Mouse (Mus musculus): ENCODE measurements around the gene Olfr1391. TPM values are rescaled to one million over a fixed set of nuclear protein-coding genes. Genes with fewer than 3 reads are reported as not detected.
"Not testable (repeated sequence)": the region's sequence is repeated elsewhere in the genome, so short reads cannot be mapped to it uniquely, and the experiment has no call there.

Olfr1391 gene
- not detected for total RNA-seq (2021)
- long read RNA-seq, experiment 1, result 0 reads
- long read RNA-seq, experiment 2, result 0 reads

DNA sequence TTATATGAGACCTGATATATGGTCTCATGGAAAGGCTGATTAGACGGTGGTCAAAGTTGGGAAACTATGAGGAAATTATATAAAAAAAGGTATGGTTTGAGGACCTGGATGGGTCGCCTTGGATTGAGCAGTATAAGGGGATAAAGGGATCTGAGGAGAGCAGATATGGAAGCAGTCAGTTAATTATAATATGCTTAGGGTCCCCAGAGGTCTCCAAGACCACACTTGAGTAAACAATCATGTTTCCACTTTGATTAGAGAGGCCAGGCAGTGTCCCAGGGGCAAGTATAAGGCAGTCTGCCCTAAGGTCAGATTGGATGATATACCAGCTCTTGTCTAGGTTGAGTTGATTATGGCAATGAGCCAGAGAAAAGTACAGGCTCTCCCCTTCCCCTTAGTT, at the start of gene Olfr1391:
Gene Olfr1391 (plus strand): TSS at position 301 of the 400 bp plus-strand sequence.
- DNase-seq (ENCODE audit: low spot score in 2 of 2), result no peak

GRCm38 (mm10) chr11:49273834-49274519, 48.6 kb upstream of the Olfr1391 start:
- no peak for DNase-seq (ENCODE audit: low spot score in 2 of 2)
- intact Hi-C loops (cut with DNase I), result loop anchor here (5.0 to 10.0 kb wide), 3 partner anchors 162 to 412 kb away; partner anchors contain the start of gene Olfr1396

More for the DNA sequence above, at the start of gene Olfr1391:
- intact Hi-C loops (cut with DNase I), result no loop called here

DNA sequence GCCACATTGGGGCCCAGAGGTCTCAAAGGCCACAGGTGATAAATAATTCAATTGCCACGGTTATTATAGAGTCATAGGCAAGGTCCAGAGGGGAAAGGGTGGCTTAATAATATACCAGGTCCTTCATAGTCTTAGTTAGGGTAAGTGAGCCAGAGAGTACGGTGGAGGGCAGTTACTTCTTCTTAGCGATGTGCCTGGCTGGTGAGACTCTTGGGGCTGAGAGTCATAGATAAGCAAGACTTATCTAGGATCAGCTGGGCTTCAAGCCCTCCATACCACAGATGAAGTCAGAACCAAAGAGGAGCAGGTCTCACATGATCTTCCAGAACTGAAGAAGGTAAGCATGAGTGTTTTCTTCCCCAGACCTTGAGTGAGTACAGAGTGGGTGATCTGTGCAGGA, 44.3 kb upstream of the Olfr1391 start, which contains the start of gene Olfr1393:
Gene Olfr1393 (plus strand): TSS at position 83 of the 400 bp plus-strand sequence.
- intact Hi-C loops (cut with DNase I), result loop anchor here (10.0 kb wide), 1 partner anchor 257 kb away; no protein-coding TSS in a partner anchor
- DNase-seq (ENCODE audit: low spot score in 2 of 2), result no peak

DNA sequence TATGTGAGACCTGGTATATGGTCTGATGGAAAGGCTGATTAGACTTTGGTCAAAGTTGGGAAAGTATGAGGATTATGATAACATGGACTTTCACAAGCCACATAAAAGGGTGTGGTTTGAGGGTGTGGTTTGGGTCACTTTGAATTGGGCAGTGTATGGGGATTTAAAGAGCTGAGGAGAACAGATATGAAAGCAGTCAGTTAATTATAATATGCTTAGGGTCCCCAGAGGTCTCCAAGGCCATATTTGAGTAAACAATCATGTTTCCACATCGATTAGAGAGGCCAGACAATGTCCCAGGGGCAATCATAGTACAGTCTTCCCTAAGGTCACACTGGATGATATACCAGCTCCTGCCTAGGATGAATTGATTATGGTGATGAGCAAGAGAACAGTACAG, 37.6 kb upstream of the Olfr1391 start, which contains the start of gene Olfr1392:
Gene Olfr1392 (plus strand): TSS at position 301 of the 400 bp plus-strand sequence.
- intact Hi-C loops (cut with DNase I); DNase-seq (ENCODE audit: low spot score in 2 of 2): not testable (repeated sequence)

DNA sequence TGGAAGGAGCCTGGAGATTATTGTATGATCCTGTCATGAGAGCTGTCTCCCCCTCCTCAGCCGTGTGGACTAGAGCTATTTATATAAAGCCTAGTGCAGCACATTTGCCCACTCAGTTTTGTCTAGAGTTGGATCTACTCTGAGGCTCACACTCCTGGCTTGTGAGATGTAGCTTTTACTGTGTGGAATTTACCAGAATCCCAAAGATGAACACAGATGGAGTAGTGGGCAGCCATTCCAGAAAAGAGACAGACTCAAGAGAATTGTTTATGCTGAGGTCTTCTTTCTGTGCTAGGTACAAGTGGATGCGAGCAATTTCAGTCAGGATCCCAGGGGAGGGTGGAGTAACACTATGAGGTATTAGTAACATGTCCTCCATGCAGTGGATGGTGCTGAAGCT, 35.3 kb upstream of the Olfr1391 start:
- intact Hi-C loops (cut with DNase I), result no loop called here

DNA sequence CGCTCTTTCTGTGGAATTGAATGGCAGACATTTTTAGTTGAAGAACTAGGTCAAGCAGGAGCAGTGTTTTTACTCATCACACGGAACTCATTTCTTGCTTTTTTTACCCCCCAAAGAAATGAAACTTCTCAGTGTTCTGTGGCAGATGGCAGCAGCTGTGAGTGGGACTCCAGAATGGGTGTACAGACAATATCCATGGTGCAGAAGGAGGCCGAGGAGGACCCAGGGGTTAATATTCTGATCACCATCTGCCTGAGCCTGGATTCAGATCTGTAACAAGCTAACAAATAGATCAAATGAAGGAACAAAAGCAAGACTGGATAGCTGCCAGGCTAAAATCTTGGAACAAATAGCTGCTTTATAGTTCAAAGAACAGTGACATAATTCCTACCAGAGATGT, 29.8 kb upstream of the Olfr1391 start:
- intact Hi-C loops (cut with DNase I), result no loop called here
- DNase-seq (ENCODE audit: low spot score in 2 of 2), result peak; percentile 42 to 53

More for the DNA sequence above, 35.3 kb upstream of the Olfr1391 start:
- peak; percentile 32 to 76 for DNase-seq (ENCODE audit: low spot score in 2 of 2)

DNA sequence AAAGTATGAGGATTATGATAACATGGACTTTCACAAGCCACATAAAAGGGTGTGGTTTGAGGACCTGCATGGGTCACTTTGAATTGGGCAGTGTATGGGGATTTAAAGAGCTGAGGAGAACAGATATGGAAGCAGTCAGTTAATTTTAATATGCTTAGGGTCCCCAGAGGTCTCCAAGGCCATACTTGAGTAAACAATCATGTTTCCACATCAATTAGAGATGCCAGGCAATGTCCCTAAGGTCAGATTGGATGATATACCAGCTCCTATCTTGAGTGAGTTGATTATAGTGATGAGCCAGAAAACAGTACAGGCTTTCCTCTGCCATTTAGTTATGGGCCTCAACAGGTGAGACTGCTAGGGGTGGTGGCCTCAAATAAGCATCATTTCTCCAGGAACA, 18.1 kb upstream of the Olfr1391 start, which contains the start of gene Olfr10:
Gene Olfr10 (plus strand): TSS at position 301 of the 400 bp plus-strand sequence.
- DNase-seq (ENCODE audit: low spot score in 2 of 2), result no peak
- intact Hi-C loops (cut with DNase I), result no loop called here

GRCm38 (mm10) chr11:49308547-49308946, 14.0 kb upstream of the Olfr1391 start:
- intact Hi-C loops (cut with DNase I); DNase-seq (ENCODE audit: low spot score in 2 of 2): not testable (repeated sequence)

DNA sequence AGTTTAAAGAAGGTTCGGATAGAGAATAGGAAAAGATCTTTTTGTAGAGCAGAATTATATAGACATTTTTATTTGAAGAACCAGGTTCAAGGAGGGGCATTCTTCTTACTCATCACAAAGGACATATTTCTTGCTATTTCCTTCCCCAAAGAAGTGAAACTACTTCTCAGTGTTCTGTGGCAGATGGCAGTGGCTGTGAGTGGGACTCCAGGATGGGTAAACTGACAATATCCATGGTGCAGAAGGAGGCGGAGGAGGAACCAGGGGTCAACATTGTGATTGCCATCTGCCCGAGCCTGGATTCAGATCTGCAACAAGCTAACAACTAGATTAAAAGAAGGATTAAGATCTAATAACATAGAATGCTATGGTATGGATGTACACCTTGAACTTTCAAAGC, 4.2 kb downstream of the Olfr1391 start:
- DNase-seq (ENCODE audit: low spot score in 2 of 2), result peak in 1 of 2 experiments; percentile 11
- intact Hi-C loops (cut with DNase I), result no loop called here

DNA sequence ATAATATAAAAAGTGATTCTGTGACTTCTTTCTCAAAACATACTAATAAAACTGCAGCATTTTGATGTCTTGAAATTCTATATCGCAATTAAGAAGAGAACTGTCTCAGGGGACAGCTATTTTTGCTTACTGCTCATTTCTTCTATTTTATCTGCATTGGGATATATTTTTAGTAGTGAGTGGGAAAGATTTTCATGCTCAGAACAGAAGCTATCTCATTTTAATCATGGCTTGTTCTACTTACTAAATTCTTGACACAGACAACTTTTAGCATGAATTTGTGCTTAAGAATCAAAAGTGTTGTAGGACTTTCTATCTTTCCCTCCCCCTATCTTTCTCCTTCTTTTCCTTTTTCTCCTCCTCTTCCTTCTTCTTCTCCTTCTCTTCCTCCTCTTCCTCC, 7.1 kb downstream of the Olfr1391 start:
- peak in 1 of 2 experiments; percentile 43 for DNase-seq (ENCODE audit: low spot score in 2 of 2)
- intact Hi-C loops (cut with DNase I), result loop anchor here (10.0 kb wide), 1 partner anchor 55 kb away; no protein-coding TSS in a partner anchor

DNA sequence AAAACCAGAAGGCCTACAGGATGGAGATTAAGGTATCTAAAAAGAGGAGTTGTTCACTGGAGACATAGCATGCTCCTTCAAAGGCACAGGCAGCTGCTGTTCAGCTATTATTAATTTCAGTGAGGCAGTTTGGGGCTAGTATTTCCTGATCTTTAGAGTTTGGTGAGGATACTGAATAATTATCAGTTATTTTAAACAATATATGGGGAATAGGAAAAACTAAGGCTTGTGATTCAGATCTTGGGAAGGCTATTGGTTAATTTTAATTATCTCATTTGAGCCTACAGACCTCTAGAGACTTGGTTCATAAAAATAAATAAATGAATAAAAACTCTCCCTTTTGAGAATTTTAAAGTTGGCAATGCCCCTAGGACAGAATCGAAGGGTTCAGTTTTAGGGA, 12.3 kb downstream of the Olfr1391 start, which contains the start of gene Olfr1390:
Gene Olfr1390 (plus strand): TSS at position 301 of the 400 bp plus-strand sequence.
- no peak for DNase-seq (ENCODE audit: low spot score in 2 of 2)
- intact Hi-C loops (cut with DNase I), result loop anchor here (10.0 kb wide), 1 partner anchor 50 kb away; no protein-coding TSS in a partner anchor

DNA sequence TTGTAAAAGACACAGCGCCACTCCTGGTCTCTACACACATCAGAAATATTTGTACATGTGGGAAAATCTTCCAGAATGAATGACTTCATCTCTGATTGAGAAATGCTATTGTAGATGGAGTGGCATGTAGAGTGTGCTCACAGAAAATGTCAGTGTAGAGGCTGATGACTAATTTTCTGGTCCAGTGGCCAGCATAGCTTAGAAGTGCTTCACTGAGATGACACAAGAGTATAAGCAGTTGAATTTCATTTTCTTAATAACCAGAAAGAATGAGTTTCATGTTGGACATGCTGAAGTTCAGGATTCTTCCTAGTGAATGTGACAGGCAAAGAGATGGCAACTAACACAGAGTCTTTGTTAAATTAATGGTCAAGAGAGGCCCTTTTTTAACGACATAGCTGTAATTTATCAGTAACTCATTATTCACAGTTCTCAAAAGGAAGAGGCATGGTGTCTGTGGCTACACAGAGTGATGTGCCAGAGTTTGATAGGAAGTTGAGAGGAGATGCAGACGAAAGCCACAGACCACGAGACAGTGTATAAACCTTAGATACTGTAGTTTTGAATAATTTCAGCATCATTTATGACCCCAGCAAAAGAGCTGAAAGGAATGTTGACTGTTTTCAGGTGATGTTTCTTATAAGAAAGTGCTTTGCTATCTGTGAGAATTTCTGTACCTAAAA, 14.7 kb downstream of the Olfr1391 start:
- DNase-seq (ENCODE audit: low spot score in 2 of 2), result no peak
- intact Hi-C loops (cut with DNase I), result loop anchor here (10.0 kb wide), 1 partner anchor 48 kb away; no protein-coding TSS in a partner anchor

Other genes starting within 250 kb of the Olfr1391 start
- under 1 TPM; 0.57 to 0.62 TPM for gene Ifi47, start 246.2 kb upstream of the Olfr1391 start, total RNA-seq (2021)
- gene Olfr1396, start 207.9 kb upstream of the Olfr1391 start, total RNA-seq (2021), result not detected
- not detected for gene Olfr1395, start 180.5 kb upstream of the Olfr1391 start, total RNA-seq (2021)
- not detected for gene Olfr1394, start 168.4 kb upstream of the Olfr1391 start, total RNA-seq (2021)
- under 1 TPM; 0.17 to 0.22 TPM for gene Btnl9, start 135.6 kb upstream of the Olfr1391 start, total RNA-seq (2021)
- 10 to 100 TPM; 36.9 to 39.5 TPM for gene Zfp62, start 119.5 kb upstream of the Olfr1391 start, total RNA-seq (2021)
- 10 to 100 TPM; 57.8 to 72.4 TPM for gene Mgat1, start 78.6 kb upstream of the Olfr1391 start, total RNA-seq (2021)
- gene Olfr1393, start 44.4 kb upstream of the Olfr1391 start, total RNA-seq (2021), result under 1 TPM in 1 of 2 experiments, not detected in 1; 0.13 TPM
- under 1 TPM in 1 of 2 experiments, not detected in 1; 0.19 TPM for gene Olfr1392, start 37.5 kb upstream of the Olfr1391 start, total RNA-seq (2021)
- not detected for gene Olfr10, start 18.0 kb upstream of the Olfr1391 start, total RNA-seq (2021)
- gene Olfr1390, start 12.4 kb downstream of the Olfr1391 start, total RNA-seq (2021), result not detected
- gene Olfr1389, start 100.3 kb downstream of the Olfr1391 start, total RNA-seq (2021), result not detected
- gene Olfr1388, start 113.9 kb downstream of the Olfr1391 start, total RNA-seq (2021), result under 1 TPM; 0.17 to 0.53 TPM
- gene Olfr1387, start 132.6 kb downstream of the Olfr1391 start, total RNA-seq (2021), result not detected
- not detected for gene Olfr1386, start 142.3 kb downstream of the Olfr1391 start, total RNA-seq (2021)
- under 1 TPM in 1 of 2 experiments, not detected in 1; 0.13 TPM for gene Olfr1385, start 166.3 kb downstream of the Olfr1391 start, total RNA-seq (2021)
- gene Olfr1384, start 184.0 kb downstream of the Olfr1391 start, total RNA-seq (2021), result under 1 TPM; 0.34 to 0.35 TPM
- gene Olfr1383, start 196.9 kb downstream of the Olfr1391 start, total RNA-seq (2021), result under 1 TPM in 1 of 2 experiments, not detected in 1; 0.53 TPM
- gene Olfr1382, start 205.5 kb downstream of the Olfr1391 start, total RNA-seq (2021), result not detected
- not detected for gene Olfr1381, start 220.7 kb downstream of the Olfr1391 start, total RNA-seq (2021)
- not detected for gene Olfr1380, start 234.1 kb downstream of the Olfr1391 start, total RNA-seq (2021)

Measured in left cerebral cortex, postnatal 14 days (tissue).